Mouse (Mus musculus) limb, embryonic 14.5 days (tissue): ENCODE data around the gene Uts2b. TPM values are rescaled to one million over a fixed set of nuclear protein-coding genes. Genes with fewer than 3 reads are reported as not detected.

Experiments used
- ATAC-seq: fragments of 200-750 bp; cut with Nextera tagmentation; 2 replicates; pipeline ENCODE4 v1.8.0; 2017; ENCODE audit warnings: low read depth, moderate number of reproducible peaks, moderate TSS enrichment; ENCODE audit not compliant: low FRiP score
- DNase-seq: peaks from one replicate; pipeline ENCODE4 v3.0.0-alpha.2; 2015; ENCODE audit warnings: low spot score
- H3K27ac ChIP-seq: fragments of 300-500 bp; sonication (generic); replicated peaks from 2 replicates; pipeline ENCODE4 v1.5.1; 2014; ENCODE audit warnings: low read depth, mild to moderate bottlenecking, low read length, moderate library complexity, mixed read lengths
- H3K27me3 ChIP-seq: fragments of 300-500 bp; sonication (generic); 2 replicates; pipeline ENCODE4 v1.6.1; 2014; ENCODE audit warnings: low read length, mixed read lengths; ENCODE audit not compliant: control insufficient read depth, insufficient read depth
- H3K36me3 ChIP-seq: fragments of 300-500 bp; sonication (generic); 2 replicates; pipeline ENCODE4 v1.6.1; 2014; ENCODE audit warnings: mild to moderate bottlenecking, low read length, moderate library complexity, mixed read lengths; ENCODE audit not compliant: control insufficient read depth, insufficient read depth
- H3K4me1 ChIP-seq: fragments of 300-500 bp; sonication (generic); 2 replicates; pipeline ENCODE4 v1.6.1; 2014; ENCODE audit warnings: antibody characterized with exemption, low read length, mixed read lengths; ENCODE audit not compliant: control insufficient read depth, insufficient read depth
- H3K4me2 ChIP-seq: fragments of 300-500 bp; sonication (generic); replicated peaks from 2 replicates; pipeline ENCODE4 v1.6.1; 2014; ENCODE audit warnings: low read depth, mild to moderate bottlenecking, low read length, moderate library complexity; ENCODE audit not compliant: severe bottlenecking
- H3K4me3 ChIP-seq: fragments of 300-500 bp; sonication (generic); replicated peaks from 2 replicates; pipeline ENCODE4 v1.5.1; 2014; ENCODE audit warnings: low read length
- H3K9ac ChIP-seq: fragments of 300-500 bp; sonication (generic); 2 replicates; pipeline ENCODE4 v1.6.1; 2014; ENCODE audit warnings: mild to moderate bottlenecking, low read depth, low read length, moderate library complexity; ENCODE audit not compliant: severe bottlenecking
- H3K9me3 ChIP-seq: fragments of 300-500 bp; sonication (generic); 2 replicates; pipeline ENCODE4 v1.6.1; 2016; ENCODE audit warnings: low read length; ENCODE audit not compliant: control insufficient read depth
- POLR2A ChIP-seq: fragments of 200-500 bp; IDR thresholded peaks from 2 replicates; pipeline ENCODE4 v1.8.0; 2012; ENCODE audit warnings: inconsistent platforms, mild to moderate bottlenecking, moderate library complexity, borderline replicate concordance; ENCODE audit not compliant: insufficient read depth, insufficient read length; ENCODE audit errors: extremely low read depth
- WGBS: fragments of 180-500 bp; shearing (Covaris S2); extraction: QIAGEN DNeasy Blood & Tissue Kit; methylation state at CpG from one replicate; pipeline ENCODE4 v1.1.7; 2014; 5-methylcytosine and 5-hydroxymethylcytosine counted together
- polyA plus RNA-seq, 2 experiments: library from polyadenylated mRNA; depleted of rRNA in 1 of 2; stranded (reverse) in 1 of 2; unstranded in 1 of 2; fragments of >200 nt; fragmentation: Nextera tagmentation in 1 of 2; extraction: Ambion mirVana in 1 of 2; gene quantifications; 2 replicates each; pipeline versions ENCODE4 v1.2.1 to v1.2.3; 2012 to 2014

Uts2b gene
- polyA plus RNA-seq, 2 experiments = 0.62 to 1.3 TPM

GRCm38 (mm10) chr16:27374139-27374538 is 4.1 kb upstream of the Uts2b start:
- no peak for ATAC-seq
- no peaks in the 10 kb centered on the region for H3K27me3 ChIP-seq
- no peak for TF ChIP-seq POLR2A
- no peak for DNase-seq
- no peaks in the 10 kb centered on the region for H3K36me3 ChIP-seq
- H3K4me1 ChIP-seq = no peaks in the 10 kb centered on the region
- H3K9me3 ChIP-seq = no peaks in the 10 kb centered on the region
- no peak overlapping the region for H3K9ac ChIP-seq
- H3K4me3 ChIP-seq = no peak overlapping the region
- 68% methylated on average over 3 of the region's 3 CpGs for WGBS
- no peak overlapping the region for H3K4me2 ChIP-seq
- H3K27ac ChIP-seq = no peak overlapping the region

- no peak overlapping the region for H3K4me3 ChIP-seq
- no peak overlapping the region for H3K9ac ChIP-seq
- H3K9me3 ChIP-seq = no peaks in the 10 kb centered on the region
- ATAC-seq = no peak
- H3K4me2 ChIP-seq = no peak overlapping the region
- TF ChIP-seq POLR2A = no peak
- no peaks in the 10 kb centered on the region for H3K4me1 ChIP-seq
- no peak for DNase-seq
- H3K27me3 ChIP-seq = no peaks in the 10 kb centered on the region
- H3K36me3 ChIP-seq = no peaks in the 10 kb centered on the region
- WGBS = 30% methylated on average over 2 of the region's 2 CpGs
- no peak overlapping the region for H3K27ac ChIP-seq
Measured at GRCm38 (mm10) chr16:27370700-27371099, 661 bp upstream of the Uts2b start.

- DNase-seq (no peak), ATAC-seq (no peak)
- Histone ChIP-seq H3K27ac (no peak overlapping the region), H3K27me3 (no peaks in the 10 kb centered on the region), H3K36me3 (no peaks in the 10 kb centered on the region), H3K9ac (no peak overlapping the region), H3K9me3 (no peaks in the 10 kb centered on the region), H3K4me3 (no peak overlapping the region), H3K4me1 (no peaks in the 10 kb centered on the region), H3K4me2 (no peak overlapping the region)
- no peak for TF ChIP-seq POLR2A
- WGBS = 95% methylated on average over 1 of the region's 1 CpGs
Measured at GRCm38 (mm10) chr16:27360059-27360458, 10.0 kb downstream of the Uts2b start.

- ATAC-seq (no peak), DNase-seq (no peak)
- Histone ChIP-seq H3K4me1 (no peaks in the 10 kb centered on the region), H3K9ac (no peak overlapping the region), H3K27me3 (no peaks in the 10 kb centered on the region), H3K4me2 (no peak overlapping the region), H3K36me3 (no peaks in the 10 kb centered on the region), H3K9me3 (no peaks in the 10 kb centered on the region), H3K4me3 (no peak overlapping the region), H3K27ac (no peak overlapping the region)
- 74% methylated on average over 2 of the region's 2 CpGs for WGBS
- no peak for TF ChIP-seq POLR2A
Measured at GRCm38 (mm10) chr16:27354464-27354863, 15.6 kb downstream of the Uts2b start.

GRCm38 (mm10) chr16:27349878-27350532 is 20.0 kb downstream of the Uts2b start:
- H3K4me2 ChIP-seq = no peak overlapping the region
- 89% methylated on average over 7 of the region's 7 CpGs for WGBS
- H3K27ac ChIP-seq = no peak overlapping the region
- DNase-seq (no peak), ATAC-seq (no peak)
- H3K9me3 ChIP-seq = no peaks in the 10 kb centered on the region
- H3K36me3 ChIP-seq = no peaks in the 10 kb centered on the region
- H3K27me3 ChIP-seq = no peaks in the 10 kb centered on the region
- H3K4me1 ChIP-seq = no peaks in the 10 kb centered on the region
- H3K4me3 ChIP-seq = no peak overlapping the region
- no peak overlapping the region for H3K9ac ChIP-seq
- no peak for TF ChIP-seq POLR2A
